Mouse (Mus musculus) adrenal gland, adult (tissue): ENCODE measurements at regions not wholly inside any gene's neighbourhood (a gene's known extent, or its start where the extent isn't known, plus 50 kb on each side); places are given as distances from the start of the nearest gene placed in this dataset.

ENCODE experiments used
- DNase-seq, 2 experiments: peaks; one replicate each; pipeline ENCODE4 v3.0.0; 2022 to 2023; ENCODE audit warnings: low spot score in 1 of 2; ENCODE audit not compliant: inconsistent age in 2 of 2

DNA sequence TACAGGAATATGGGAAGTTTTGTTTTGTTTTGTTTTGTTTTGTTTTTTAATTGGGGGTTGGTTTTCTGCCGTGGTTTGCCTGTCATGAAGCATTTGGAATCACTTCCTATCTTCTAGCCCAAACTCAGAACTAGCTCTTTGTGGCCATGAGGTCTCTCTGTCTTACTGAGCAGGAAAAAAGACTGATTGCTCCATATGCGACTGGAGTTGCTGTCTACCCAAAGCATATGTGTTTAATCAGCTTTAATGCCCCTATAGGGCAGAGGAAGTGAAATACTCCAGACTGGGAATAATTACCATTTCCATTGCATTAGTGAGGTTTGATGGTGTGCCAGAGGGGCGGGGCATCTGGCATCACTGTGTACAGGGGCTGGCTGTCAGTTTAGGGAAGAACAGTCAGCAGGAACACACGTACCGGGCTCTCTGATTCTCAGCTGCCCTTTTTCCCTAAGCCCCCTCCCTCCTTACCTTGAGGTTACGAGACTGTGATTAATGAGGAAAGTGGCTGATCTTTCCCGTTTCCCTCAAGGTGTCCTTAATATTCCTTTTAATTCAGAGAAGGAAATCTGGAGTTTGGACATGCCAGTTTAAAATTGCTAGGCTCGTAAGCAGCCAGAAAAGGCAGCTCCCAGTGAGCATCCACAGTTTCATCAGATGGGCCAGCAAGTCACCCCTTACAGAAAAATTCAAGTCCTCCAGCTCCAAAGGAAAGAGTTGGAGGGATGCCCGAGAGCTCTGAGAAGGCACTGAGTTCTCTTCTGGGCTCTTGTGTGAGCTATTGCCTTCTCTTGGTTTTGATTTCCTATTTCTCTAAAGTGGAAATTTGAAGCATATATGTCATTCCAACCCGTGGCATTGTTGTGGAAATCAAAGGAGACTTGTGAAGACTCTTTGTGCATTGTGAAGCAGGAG lies 2482.1 kb upstream of the 5930422O12Rik start:
- DNase-seq, result no peak

DNA sequence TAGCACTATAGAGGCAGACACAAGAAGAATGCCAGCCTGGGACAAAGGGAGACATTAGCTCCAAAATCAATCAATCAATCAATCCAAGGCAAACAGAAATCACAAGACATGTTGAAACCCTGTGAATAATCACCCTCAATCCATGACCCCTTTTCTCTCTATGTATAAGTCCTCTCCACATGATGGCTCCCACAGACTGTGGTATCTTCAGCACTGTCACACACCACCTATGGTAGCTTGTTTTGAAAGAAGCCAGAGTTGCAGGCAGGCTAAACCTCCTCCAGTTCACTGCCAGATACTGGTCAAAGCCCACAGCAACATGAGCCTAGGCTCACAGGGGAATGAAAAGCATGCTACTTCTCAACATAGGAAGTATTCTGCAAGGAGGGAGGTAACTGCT lies 2475.7 kb upstream of the 5930422O12Rik start:
- no peak for DNase-seq

DNA sequence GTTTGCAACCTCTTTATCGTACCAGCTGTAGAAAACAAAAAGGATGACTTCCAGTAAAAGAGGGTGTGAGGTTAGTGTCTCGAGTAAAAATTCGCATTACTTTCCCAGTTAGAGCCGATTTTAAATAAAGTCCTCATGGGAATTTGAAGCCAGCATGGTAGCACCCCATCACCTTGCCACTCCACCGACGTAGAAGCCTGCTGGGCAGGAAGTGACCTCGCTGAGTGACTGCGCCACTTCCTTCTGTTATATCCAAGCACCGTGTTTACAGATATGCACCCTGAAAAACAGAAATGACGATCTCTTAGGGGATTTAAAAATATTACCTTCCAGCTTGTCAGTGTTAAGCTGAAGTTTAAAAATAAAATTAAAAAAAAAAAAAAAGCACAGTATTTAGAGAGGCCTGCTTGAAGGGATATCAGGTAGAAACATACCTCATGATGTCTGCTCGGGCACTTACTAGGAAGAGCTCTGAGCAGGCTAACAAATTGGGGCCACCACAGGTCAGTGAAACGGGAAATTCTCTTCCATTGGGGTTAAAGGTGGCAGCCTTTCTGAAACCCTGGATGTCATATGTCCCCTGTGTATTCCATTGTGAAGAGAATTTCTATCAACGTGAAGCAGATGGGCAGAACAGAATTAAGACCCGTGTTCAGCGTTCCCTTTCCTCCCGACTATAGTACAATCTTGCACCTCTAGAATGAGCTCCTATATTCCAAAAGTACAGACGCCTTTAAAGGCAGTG lies 2468.9 kb upstream of the 5930422O12Rik start:
- DNase-seq, result no peak

- no peak for DNase-seq
Observed at GRCm38 (mm10) chr8:30960486-30960885, 2468.0 kb upstream of the 5930422O12Rik start.

DNA sequence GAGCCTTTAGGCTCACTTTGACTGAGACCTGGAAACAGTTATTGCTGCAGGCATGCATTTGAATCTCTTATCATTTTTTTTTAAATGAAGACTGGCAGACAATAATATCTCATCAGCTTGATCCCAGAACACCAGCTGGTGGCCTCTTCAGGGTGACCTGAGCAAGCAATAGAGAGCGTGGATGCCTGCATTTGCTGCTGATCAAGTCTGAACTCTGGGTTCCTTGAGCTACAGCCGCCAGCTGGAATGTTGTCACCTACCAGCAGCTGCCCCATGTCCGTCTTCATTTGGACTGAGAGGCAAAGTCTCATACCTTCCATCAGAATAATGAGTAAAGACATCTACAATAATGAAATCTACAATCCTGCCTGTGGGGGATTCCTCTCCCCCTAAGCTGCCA lies 2466.3 kb upstream of the 5930422O12Rik start:
- DNase-seq, result no peak

- DNase-seq, result no peak
Observed at GRCm38 (mm10) chr8:30982814-30983213, 2445.7 kb upstream of the 5930422O12Rik start.

DNA sequence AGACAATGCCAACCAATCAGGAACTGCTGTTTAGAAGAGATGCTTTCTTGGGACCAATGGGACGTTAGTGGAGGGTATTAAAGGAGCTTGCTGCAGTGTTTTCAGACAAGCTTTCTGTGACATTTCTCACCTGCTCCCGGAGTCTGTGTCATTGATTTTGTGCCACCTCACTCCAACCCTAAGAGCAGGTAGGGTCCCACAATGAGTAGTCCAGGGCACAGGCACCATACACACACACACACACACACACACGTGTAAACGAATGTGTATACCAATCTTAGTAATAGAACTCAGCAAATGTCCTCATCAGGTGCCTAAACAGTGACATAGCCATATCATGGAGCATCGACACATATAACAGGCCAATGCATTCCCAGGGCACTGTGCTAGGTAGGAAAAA lies 2440.5 kb upstream of the 5930422O12Rik start:
- DNase-seq, result no peak

DNA sequence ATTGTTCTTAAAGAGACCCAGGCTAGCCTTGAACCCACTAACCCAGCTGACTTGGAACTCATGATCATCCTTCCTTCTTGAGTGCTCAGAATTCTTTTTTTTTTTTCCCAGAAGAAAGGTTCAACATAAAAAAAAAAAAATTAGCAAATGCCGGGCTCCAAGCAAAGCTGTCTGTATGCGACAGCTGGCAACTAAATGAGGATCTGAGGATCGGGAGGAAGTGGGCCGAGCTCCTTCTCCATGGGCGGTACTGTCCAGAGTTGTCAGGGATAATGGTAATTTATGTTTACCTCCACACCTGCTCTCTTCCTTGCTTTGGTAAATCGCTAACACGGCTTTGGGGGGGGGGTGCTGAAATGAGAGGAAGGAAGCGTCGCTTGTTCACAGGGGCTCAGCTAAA lies 2429.9 kb upstream of the 5930422O12Rik start:
- DNase-seq, result no peak

- DNase-seq, result no peak
Observed at GRCm38 (mm10) chr8:31000120-31000519, 2428.4 kb upstream of the 5930422O12Rik start.

- DNase-seq, result no peak
Observed at GRCm38 (mm10) chr8:31001980-31002730, 2426.4 kb upstream of the 5930422O12Rik start.

- DNase-seq, result no peak
Observed at GRCm38 (mm10) chr8:31008309-31008708, 2420.2 kb upstream of the 5930422O12Rik start.

- DNase-seq, result peak in 1 of 2 experiments; percentile 5
Observed at GRCm38 (mm10) chr8:31012068-31012467, 2416.4 kb upstream of the 5930422O12Rik start.

GRCm38 (mm10) chr8:31031721-31032591 lies 2396.6 kb upstream of the 5930422O12Rik start:
- DNase-seq, result peak; percentile 55 to 81

DNA sequence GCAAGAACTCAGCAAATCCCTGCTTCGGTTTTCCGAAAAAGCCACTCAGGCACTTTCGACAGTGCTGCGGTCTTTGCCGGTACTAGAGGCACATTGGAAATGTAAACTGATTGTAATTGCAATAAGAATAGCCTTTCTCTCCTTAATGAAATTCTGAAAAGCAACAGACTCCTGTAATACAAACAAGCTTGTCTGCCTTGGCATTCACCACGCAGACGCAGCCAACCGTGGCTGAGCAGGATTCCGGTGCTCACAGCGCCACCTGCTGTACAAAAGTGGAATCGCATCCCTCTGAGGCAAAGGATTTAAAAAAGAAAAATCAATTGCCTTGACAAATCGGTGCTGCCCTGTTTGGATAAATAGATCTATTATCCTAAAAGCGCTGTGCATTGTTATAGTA lies 2395.2 kb upstream of the 5930422O12Rik start:
- DNase-seq, result peak; percentile 82 to 95

- no peak for DNase-seq
Observed at GRCm38 (mm10) chr8:31036892-31037291, 2391.6 kb upstream of the 5930422O12Rik start.
